Mouse (Mus musculus): ENCODE results near the gene Vat1l. TPM values are rescaled to one million over a fixed set of nuclear protein-coding genes. Genes with fewer than 3 reads are reported as not detected.
A peak's percentile ranks its signal among the peaks of the same experiment; 100 is the strongest.

Vat1l gene
- polyA plus RNA-seq, 1 experiment, result not detected

DNA sequence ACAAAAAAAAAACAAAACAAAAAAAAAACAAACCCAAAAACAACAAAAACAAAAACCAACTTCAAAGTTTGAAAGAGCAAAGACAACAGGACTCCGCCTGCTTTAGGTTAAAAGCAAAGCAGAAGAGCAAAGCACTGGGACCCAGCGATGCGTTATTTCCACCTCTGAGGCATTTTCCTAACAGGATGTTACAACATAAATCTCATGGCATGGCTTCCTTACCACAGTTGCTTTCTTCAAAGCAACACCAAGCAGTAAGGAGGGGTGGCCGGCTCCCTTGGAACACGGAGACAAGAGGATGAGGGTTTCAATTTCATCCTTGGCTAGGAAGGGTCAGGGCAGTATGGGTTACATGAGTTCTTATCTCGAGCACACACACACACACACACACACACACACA lies 213.5 kb downstream of the Vat1l start:
- no peak for TF ChIP-seq CTCF (IDR thresholded peaks at IDR 0.05; ENCODE audit: control insufficient read depth, insufficient read depth, low read length)
- no peak for TF ChIP-seq POLR2A (IDR thresholded peaks at IDR 0.05; ENCODE audit: borderline replicate concordance, control insufficient read depth, low read depth, low read length)

DNA sequence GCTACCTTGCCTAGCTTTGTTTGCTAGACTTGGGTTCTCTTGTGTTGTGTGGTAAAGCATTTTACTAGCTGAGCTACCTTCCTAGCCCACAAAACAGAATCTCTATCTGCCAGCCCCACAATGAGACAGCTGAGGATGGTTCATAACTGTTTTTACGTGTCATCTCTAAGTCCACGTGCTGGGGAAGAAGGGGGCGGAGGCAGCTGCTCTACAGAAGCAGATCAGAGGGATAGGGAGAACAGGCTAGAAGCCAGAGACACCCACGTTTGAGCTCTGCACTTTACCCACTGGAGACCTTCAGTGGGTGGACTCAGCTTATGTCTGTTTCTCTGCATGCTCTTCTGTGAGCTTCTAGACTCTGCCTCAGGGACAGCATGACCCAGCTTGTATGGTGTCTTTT lies 216.1 kb downstream of the Vat1l start:
- H3K4me3 ChIP-seq (replicated peaks; ENCODE audit: control insufficient read depth, low read depth, low read length), result no peak overlapping the region
- 53% methylated on average over 4 of the region's 4 CpGs for WGBS

More for the DNA sequence above, 213.5 kb downstream of the Vat1l start:
- H3K27ac ChIP-seq (ENCODE audit: control insufficient read depth, insufficient read depth, low read depth, low read length, poor library complexity), result no peak overlapping the region
- H3K4me1 ChIP-seq (ENCODE audit: control insufficient read depth, insufficient read depth, low read length), result no peaks in the 10 kb centered on the region; the same call in 1 of the 2 replicates
- WGBS, result 15% methylated on average over 6 of the region's 6 CpGs
- H3K4me3 ChIP-seq (replicated peaks; ENCODE audit: control insufficient read depth, low read depth, low read length), result peak overlapping the region; percentile 20

More for the DNA sequence above, 216.1 kb downstream of the Vat1l start:
- no peak for TF ChIP-seq POLR2A (IDR thresholded peaks at IDR 0.05; ENCODE audit: borderline replicate concordance, control insufficient read depth, low read depth, low read length)
- no peak for TF ChIP-seq CTCF (IDR thresholded peaks at IDR 0.05; ENCODE audit: control insufficient read depth, insufficient read depth, low read length)
- Histone ChIP-seq H3K27ac (ENCODE audit: control insufficient read depth, insufficient read depth, low read depth, low read length, poor library complexity) (no peak overlapping the region), H3K4me1 (ENCODE audit: control insufficient read depth, insufficient read depth, low read length) (no peaks in the 10 kb centered on the region; the same call in 1 of the 2 replicates)

Other genes starting within 250 kb of the Vat1l start
- gene Nudt7, start 72.1 kb upstream of the Vat1l start, polyA plus RNA-seq (2011; ENCODE audit: insufficient read depth, insufficient read length, low replicate concordance, missing spikeins), result 6.1 and 17.3 TPM in 2 replicates
- not detected in 2 replicates for gene Clec3a, start 212.5 kb downstream of the Vat1l start, polyA plus RNA-seq (2011; ENCODE audit: insufficient read depth, insufficient read length, low replicate concordance, missing spikeins)
- 5.4 and 13.5 TPM in 2 replicates for gene Wwox, start 234.0 kb downstream of the Vat1l start, polyA plus RNA-seq (2011; ENCODE audit: insufficient read depth, insufficient read length, low replicate concordance, missing spikeins)